Mouse (Mus musculus) bone marrow macrophage, adult 2 months (primary cell): Measurements from ENCODE around the gene Gk5.

Experiments
- CTCF ChIP-seq: IDR thresholded peaks from 2 replicates; pipeline ENCODE4 v1.5.1; 2012; ENCODE audit warnings: low read depth, mild to moderate bottlenecking, low read length, moderate library complexity
- POLR2A ChIP-seq: IDR thresholded peaks from 2 replicates; pipeline ENCODE4 v1.6.1; 2012; ENCODE audit warnings: mild to moderate bottlenecking, low read depth, low read length, borderline replicate concordance

- TF ChIP-seq CTCF (no peak), POLR2A (no peak)
Measured at GRCm38 (mm10) chr9:96230271-96230670, 111.1 kb downstream of the Gk5 start.
